Mouse (Mus musculus) heart, postnatal 0 days (tissue): ENCODE results near the gene Pdcd1lg2.

Experiments used
- CTCF ChIP-seq: IDR thresholded peaks from 2 replicates; pipeline ENCODE4 v1.5.1; 2016; ENCODE audit warnings: antibody characterized with exemption, control low read depth, low read depth
- EP300 ChIP-seq: IDR thresholded peaks from 2 replicates; pipeline ENCODE4 v1.6.1; 2016; ENCODE audit warnings: antibody characterized with exemption, low read depth

DNA sequence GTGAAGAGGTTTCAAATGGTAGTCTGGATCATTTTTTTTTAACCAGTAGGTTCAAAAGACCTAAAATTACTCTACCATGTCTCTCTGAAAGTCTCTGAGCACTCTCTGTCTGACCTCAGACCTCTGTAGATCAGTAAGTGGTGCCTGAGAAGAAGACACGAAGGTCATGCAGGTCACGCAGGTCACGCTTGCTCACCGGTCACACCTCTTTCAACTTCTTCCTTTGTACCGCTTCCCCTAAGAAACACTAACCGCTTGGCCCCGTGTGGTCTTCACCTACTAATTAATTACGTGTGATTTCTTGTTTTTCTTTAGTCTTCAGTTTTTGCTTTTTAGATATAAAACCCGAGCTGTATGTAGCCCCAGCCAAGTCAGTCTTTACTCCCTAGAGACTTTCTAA, 80.7 kb downstream of the Pdcd1lg2 start:
- TF ChIP-seq CTCF: no peak
- TF ChIP-seq EP300: no peak
